Mouse (Mus musculus) myocyte (in vitro differentiated cells): ENCODE results near the gene E030018B13Rik.

ENCODE experiments used
- CEBPB ChIP-seq: IDR thresholded peaks from 2 replicates; pipeline ENCODE4 v1.6.1; 2011; ENCODE audit warnings: mild to moderate bottlenecking, moderate library complexity; ENCODE audit not compliant: poor library complexity, insufficient read depth, severe bottlenecking
- E2F4 ChIP-seq: IDR thresholded peaks from one replicate; pipeline ENCODE4 v1.6.1; 2011; ENCODE audit warnings: mild to moderate bottlenecking, control low read depth, moderate library complexity; ENCODE audit not compliant: insufficient read depth
- MAX ChIP-seq: IDR thresholded peaks from one replicate; pipeline ENCODE4 v1.6.1; 2011; ENCODE audit warnings: low read depth, mild to moderate bottlenecking, control low read depth
- MYOD1 ChIP-seq, 3 experiments: IDR thresholded peaks; one replicate each; pipeline ENCODE4 v1.6.1; 2011; ENCODE audit warnings: control low read depth in 2 of 3, low read depth in 2 of 3, mild to moderate bottlenecking in 2 of 3, moderate library complexity in 1 of 3; ENCODE audit not compliant: insufficient read length in 2 of 3, control insufficient read depth in 1 of 3
- MYOG ChIP-seq, 3 experiments: IDR thresholded peaks; one replicate each; pipeline ENCODE4 v1.6.1; 2011; ENCODE audit warnings: control low read depth in 2 of 3, low read depth in 2 of 3, mild to moderate bottlenecking in 2 of 3; ENCODE audit not compliant: insufficient read length in 2 of 3, control insufficient read depth in 1 of 3, insufficient read depth in 1 of 3
- POLR2A ChIP-seq: IDR thresholded peaks from one replicate; pipeline ENCODE4 v1.6.1; 2011; ENCODE audit warnings: low read depth, mild to moderate bottlenecking, control low read depth, moderate library complexity; ENCODE audit not compliant: insufficient read length
- POLR2AphosphoS2 ChIP-seq: IDR thresholded peaks from one replicate; pipeline ENCODE4 v1.6.1; 2011; ENCODE audit warnings: low read depth, control low read depth; ENCODE audit not compliant: insufficient read length
- REST ChIP-seq: IDR thresholded peaks from one replicate; pipeline ENCODE4 v1.6.1; 2011; ENCODE audit warnings: mild to moderate bottlenecking, control low read depth, moderate library complexity; ENCODE audit not compliant: insufficient read depth, insufficient read length
- SRF ChIP-seq: IDR thresholded peaks from one replicate; pipeline ENCODE4 v1.6.1; 2011; ENCODE audit warnings: low read depth; ENCODE audit not compliant: control insufficient read depth, insufficient read length
- TCF12 ChIP-seq: IDR thresholded peaks from one replicate; pipeline ENCODE4 v1.6.1; 2011; ENCODE audit warnings: mild to moderate bottlenecking, control low read depth; ENCODE audit not compliant: poor library complexity, insufficient read depth, severe bottlenecking
- TCF3 ChIP-seq: IDR thresholded peaks from one replicate; pipeline ENCODE4 v1.6.1; 2011; ENCODE audit warnings: low read depth, control low read depth; ENCODE audit not compliant: insufficient read length
- USF1 ChIP-seq: IDR thresholded peaks from one replicate; pipeline ENCODE4 v1.6.1; 2011; ENCODE audit warnings: low read depth, mild to moderate bottlenecking, control low read depth, moderate library complexity

- no peak for TF ChIP-seq TCF3
- TF ChIP-seq POLR2A: no peak
- TF ChIP-seq E2F4: no peak
- TF ChIP-seq USF1: no peak
- TF ChIP-seq MYOD1 (IDR thresholded peaks at IDR 0.05; ENCODE audit: control insufficient read depth in 1 of 3, insufficient read length in 2 of 3, low read depth in 2 of 3): no peak
- TF ChIP-seq REST: no peak
- no peak for TF ChIP-seq TCF12
- TF ChIP-seq SRF: no peak
- TF ChIP-seq POLR2AphosphoS2: no peak
- TF ChIP-seq MAX: no peak
- TF ChIP-seq MYOG (IDR thresholded peaks at IDR 0.05; ENCODE audit: control insufficient read depth in 1 of 3, insufficient read depth in 1 of 3, insufficient read length in 2 of 3, low read depth in 2 of 3): no peak
- no peak for TF ChIP-seq CEBPB
These were observed 28.0 kb upstream of the E030018B13Rik start for GRCm38 (mm10) chr7:63888674-63889073.
